Mouse (Mus musculus): Measurements from ENCODE around the gene Sdc1. TPM values are rescaled to one million over a fixed set of nuclear protein-coding genes. Genes with fewer than 3 reads are reported as not detected.

Gene Sdc1
- polyA plus RNA-seq, 1 experiment = 12.9 TPM

DNA sequence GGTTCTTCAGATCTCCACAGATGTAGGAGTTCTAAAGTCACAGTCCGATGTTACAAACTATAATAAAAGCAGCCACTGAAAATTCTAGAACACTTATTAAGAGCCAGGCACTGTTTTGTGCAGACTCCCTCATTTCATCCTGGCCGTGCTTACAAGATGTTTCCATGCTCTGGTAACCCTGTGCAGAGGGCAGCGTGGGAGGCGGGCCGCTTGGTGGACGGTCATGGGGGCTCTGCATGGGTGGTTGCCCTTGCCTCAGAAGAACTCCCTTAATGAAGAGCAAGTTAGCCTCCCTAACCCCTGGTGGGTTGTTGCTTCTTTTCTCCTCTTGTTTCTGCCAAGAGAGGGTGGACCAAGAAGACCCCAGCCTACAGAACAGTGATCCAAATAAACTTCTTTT, 11.3 kb upstream of the Sdc1 start:
- TF ChIP-seq POLR2A (IDR thresholded peaks at IDR 0.05; ENCODE audit: low read depth, low read length) (no peak), CTCF (IDR thresholded peaks at IDR 0.05; ENCODE audit: extremely low read depth, insufficient read depth, insufficient read length, insufficient replicate concordance) (no peak)
- DNase-seq (ENCODE audit: low read depth in 1 of 2, low spot score in 2 of 2) = no peak
- Histone ChIP-seq H3K36me3 (ENCODE audit: control insufficient read depth, insufficient read depth, low read length) (no peaks in the 10 kb centered on the region), H3K4me3 (ENCODE audit: extremely low read depth, insufficient read depth, insufficient read length) (no peak overlapping the region), H3K27ac (ENCODE audit: insufficient read depth, low read length) (no peak overlapping the region), H3K4me1 (ENCODE audit: control insufficient read depth, insufficient read depth, insufficient read length) (no peaks in the 10 kb centered on the region; the same call in 1 of the 2 replicates), H3K27me3 (ENCODE audit: control insufficient read depth, insufficient read depth, low read length) (no peaks in the 10 kb centered on the region)
- WGBS = 89% methylated on average over 6 of the region's 6 CpGs

DNA sequence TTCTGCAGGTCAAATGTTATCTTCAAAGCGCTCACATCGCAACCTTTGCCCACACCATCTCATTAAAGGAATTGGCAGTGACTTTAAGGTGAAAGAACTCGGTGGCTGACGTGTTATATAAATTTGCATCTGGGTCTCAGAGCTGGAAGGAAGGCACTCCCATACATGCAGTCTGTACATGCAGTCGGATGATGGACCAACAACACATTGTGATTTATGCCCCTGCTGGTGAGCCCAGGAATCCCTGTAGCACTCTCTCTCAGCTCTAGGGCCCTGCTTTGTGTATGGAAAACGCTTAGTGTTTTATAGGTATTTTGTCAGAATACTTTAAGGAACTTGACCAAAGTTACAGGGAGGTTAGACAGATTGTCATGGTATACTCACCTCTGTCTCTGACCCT, 10.6 kb upstream of the Sdc1 start:
- Histone ChIP-seq H3K4me1 (ENCODE audit: control insufficient read depth, insufficient read depth, insufficient read length) (no peaks in the 10 kb centered on the region; the same call in 1 of the 2 replicates), H3K4me3 (ENCODE audit: extremely low read depth, insufficient read depth, insufficient read length) (no peak overlapping the region), H3K27me3 (ENCODE audit: control insufficient read depth, insufficient read depth, low read length) (no peaks in the 10 kb centered on the region), H3K36me3 (ENCODE audit: control insufficient read depth, insufficient read depth, low read length) (no peaks in the 10 kb centered on the region), H3K27ac (ENCODE audit: insufficient read depth, low read length) (no peak overlapping the region)
- no peak for DNase-seq (ENCODE audit: low read depth in 1 of 2, low spot score in 2 of 2)
- WGBS = 86% methylated on average over 6 of the region's 6 CpGs
- TF ChIP-seq POLR2A (IDR thresholded peaks at IDR 0.05; ENCODE audit: low read depth, low read length) (no peak), CTCF (IDR thresholded peaks at IDR 0.05; ENCODE audit: extremely low read depth, insufficient read depth, insufficient read length, insufficient replicate concordance) (no peak)

DNA sequence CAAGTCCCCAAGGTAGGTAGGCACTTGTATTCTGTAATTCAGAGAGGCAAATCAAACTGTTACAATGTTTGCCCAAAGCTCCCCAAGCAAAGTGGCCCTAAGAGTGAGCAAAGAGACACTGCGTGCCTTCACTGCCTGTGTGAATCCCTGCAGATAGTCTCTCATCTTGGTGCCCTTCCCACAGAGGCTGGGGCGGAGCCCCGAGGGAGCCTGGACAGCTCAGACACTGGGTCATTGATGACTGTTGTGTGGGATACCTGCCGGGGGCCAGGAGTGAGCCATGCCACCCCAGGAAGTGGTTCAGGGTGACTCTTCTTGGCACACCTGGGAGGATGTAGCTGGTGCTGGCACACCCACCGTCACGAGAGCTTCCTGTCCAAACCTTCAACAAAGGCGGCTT, 10.1 kb upstream of the Sdc1 start:
- no peak for DNase-seq (ENCODE audit: low read depth in 1 of 2, low spot score in 2 of 2)

GRCm38 (mm10) chr12:8762667-8763066, 8.5 kb upstream of the Sdc1 start:
- H3K36me3 ChIP-seq (ENCODE audit: control insufficient read depth, insufficient read depth, low read length) = no peaks in the 10 kb centered on the region
- no peak overlapping the region for H3K27ac ChIP-seq (ENCODE audit: insufficient read depth, low read length)
- H3K4me3 ChIP-seq (ENCODE audit: extremely low read depth, insufficient read depth, insufficient read length) = no peak overlapping the region
- 85% methylated on average over 2 of the region's 2 CpGs for WGBS
- no peak for TF ChIP-seq POLR2A (IDR thresholded peaks at IDR 0.05; ENCODE audit: low read depth, low read length)
- peak; percentile 38; the same call in 1 of the 2 replicates for TF ChIP-seq CTCF (IDR thresholded peaks at IDR 0.05; ENCODE audit: extremely low read depth, insufficient read depth, insufficient read length, insufficient replicate concordance)
- H3K4me1 ChIP-seq (ENCODE audit: control insufficient read depth, insufficient read depth, insufficient read length) = no peaks in the 10 kb centered on the region; the same call in 1 of the 2 replicates
- no peaks in the 10 kb centered on the region for H3K27me3 ChIP-seq (ENCODE audit: control insufficient read depth, insufficient read depth, low read length)
- no peak for DNase-seq (ENCODE audit: low read depth in 1 of 2, low spot score in 2 of 2)

More for the DNA sequence above, 10.1 kb upstream of the Sdc1 start:
- WGBS = 58% methylated on average over 7 of the region's 7 CpGs
- no peak overlapping the region for H3K4me3 ChIP-seq (ENCODE audit: extremely low read depth, insufficient read depth, insufficient read length)
- H3K36me3 ChIP-seq (ENCODE audit: control insufficient read depth, insufficient read depth, low read length) = no peaks in the 10 kb centered on the region
- TF ChIP-seq CTCF (IDR thresholded peaks at IDR 0.05; ENCODE audit: extremely low read depth, insufficient read depth, insufficient read length, insufficient replicate concordance) (no peak), POLR2A (IDR thresholded peaks at IDR 0.05; ENCODE audit: low read depth, low read length) (no peak)
- H3K27ac ChIP-seq (ENCODE audit: insufficient read depth, low read length) = no peak overlapping the region
- no peaks in the 10 kb centered on the region; the same call in 1 of the 2 replicates for H3K4me1 ChIP-seq (ENCODE audit: control insufficient read depth, insufficient read depth, insufficient read length)
- no peaks in the 10 kb centered on the region for H3K27me3 ChIP-seq (ENCODE audit: control insufficient read depth, insufficient read depth, low read length)

- H3K27ac ChIP-seq (ENCODE audit: insufficient read depth, low read length) = no peak overlapping the region
- no peaks in the 10 kb centered on the region; the same call in 1 of the 2 replicates for H3K4me1 ChIP-seq (ENCODE audit: control insufficient read depth, insufficient read depth, insufficient read length)
- H3K27me3 ChIP-seq (ENCODE audit: control insufficient read depth, insufficient read depth, low read length) = no peaks in the 10 kb centered on the region
- no peak overlapping the region for H3K4me3 ChIP-seq (ENCODE audit: extremely low read depth, insufficient read depth, insufficient read length)
- H3K36me3 ChIP-seq (ENCODE audit: control insufficient read depth, insufficient read depth, low read length) = no peaks in the 10 kb centered on the region
- 85% methylated on average over 15 of the region's 15 CpGs for WGBS
- TF ChIP-seq CTCF (IDR thresholded peaks at IDR 0.05; ENCODE audit: extremely low read depth, insufficient read depth, insufficient read length, insufficient replicate concordance) (no peak), POLR2A (IDR thresholded peaks at IDR 0.05; ENCODE audit: low read depth, low read length) (no peak)
- DNase-seq (ENCODE audit: low read depth in 1 of 2, low spot score in 2 of 2) = no peak
These were observed 6.7 kb upstream of the Sdc1 start for GRCm38 (mm10) chr12:8764221-8764930.

- H3K36me3 ChIP-seq (ENCODE audit: control insufficient read depth, insufficient read depth, low read length) = no peaks in the 10 kb centered on the region
- no peaks in the 10 kb centered on the region; the same call in 1 of the 2 replicates for H3K4me1 ChIP-seq (ENCODE audit: control insufficient read depth, insufficient read depth, insufficient read length)
- TF ChIP-seq POLR2A (IDR thresholded peaks at IDR 0.05; ENCODE audit: low read depth, low read length) (no peak), CTCF (IDR thresholded peaks at IDR 0.05; ENCODE audit: extremely low read depth, insufficient read depth, insufficient read length, insufficient replicate concordance) (no peak)
- DNase-seq (ENCODE audit: low read depth in 1 of 2, low spot score in 2 of 2) = no peak
- H3K27ac ChIP-seq (ENCODE audit: insufficient read depth, low read length) = no peak overlapping the region
- H3K4me3 ChIP-seq (ENCODE audit: extremely low read depth, insufficient read depth, insufficient read length) = peak overlapping the region; percentile 65
- H3K27me3 ChIP-seq (ENCODE audit: control insufficient read depth, insufficient read depth, low read length) = 0 out of 2 replicates have a peak, but pooled peaks cover 4% of the 10 kb centered on the region
- under 1% methylated on average over 37 of the region's 37 CpGs for WGBS
These were observed 789 bp downstream of the Sdc1 start for GRCm38 (mm10) chr12:8771844-8772380.

Measured in spleen, adult 2 months (tissue).